Mouse (Mus musculus) testis, adult 2 months (tissue): ENCODE results near the gene Relt.

Source experiments
- CTCF ChIP-seq: fragments of 200-500 bp; IDR thresholded peaks from 2 replicates; pipeline ENCODE4 v1.5.1; 2012; ENCODE audit warnings: low read depth, mild to moderate bottlenecking, inconsistent platforms, low read length, moderate library complexity; ENCODE audit not compliant: control insufficient read depth, insufficient read depth, insufficient replicate concordance
- POLR2A ChIP-seq: fragments of 200-500 bp; IDR thresholded peaks from 2 replicates; pipeline ENCODE4 v1.6.1; 2012; ENCODE audit warnings: low read depth, mild to moderate bottlenecking, inconsistent platforms, low read length, moderate library complexity; ENCODE audit not compliant: control insufficient read depth

GRCm38 (mm10) chr7:100881531-100881930, 18.3 kb upstream of the Relt start:
- TF ChIP-seq POLR2A (no peak), CTCF (no peak)
